Mouse (Mus musculus) olfactory bulb, adult 2 months (tissue): Measurements from ENCODE around the gene Gtf2a2.

Source experiments
- CTCF ChIP-seq: fragments of 200-500 bp; IDR thresholded peaks from 2 replicates; pipeline ENCODE4 v1.5.1; 2012; ENCODE audit warnings: low read depth, mild to moderate bottlenecking, low read length, moderate library complexity; ENCODE audit not compliant: insufficient read depth
- POLR2A ChIP-seq: fragments of 200-500 bp; IDR thresholded peaks from 2 replicates; pipeline ENCODE4 v1.6.1; 2012; ENCODE audit warnings: mild to moderate bottlenecking, low read depth, low read length, moderate library complexity; ENCODE audit not compliant: insufficient read depth

GRCm38 (mm10) chr9:70069961-70070435 lies 57.6 kb downstream of the Gtf2a2 start:
- TF ChIP-seq CTCF (no peak), POLR2A (no peak)
